Mouse (Mus musculus): ENCODE measurements around the gene Twf2. TPM values are rescaled to one million over a fixed set of nuclear protein-coding genes. Genes with fewer than 3 reads are reported as not detected.

Gene Twf2
- polyA plus RNA-seq, 1 experiment from 2014 or later: 44.0 TPM

DNA sequence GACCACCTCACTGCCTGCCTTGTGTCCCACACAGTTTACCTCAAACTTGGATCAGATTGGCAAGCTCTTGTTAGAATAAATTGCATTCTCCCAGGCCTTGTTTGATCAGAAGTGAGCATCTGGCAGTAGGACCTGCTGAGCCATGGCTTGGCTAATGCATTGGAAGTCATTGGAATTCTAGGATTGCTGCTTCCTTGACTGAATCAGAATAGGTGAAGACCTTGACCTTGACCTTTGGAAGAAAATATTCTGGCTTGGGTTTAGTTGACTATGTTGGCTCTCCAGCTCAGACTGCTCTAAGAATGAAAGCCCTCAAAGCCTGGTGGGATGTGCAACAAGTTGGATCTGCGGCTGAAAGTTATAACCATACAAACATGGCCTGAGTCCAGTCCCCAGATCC, 11.6 kb upstream of the Twf2 start:
- Histone ChIP-seq H3K4me2 (ENCODE audit: low read length) (no peak overlapping the region), H3K27me3 (ENCODE audit: insufficient read depth, low read length) (no peaks in the 10 kb centered on the region), H3K9me3 (replicated peaks; ENCODE audit: low read length) (no peaks in the 10 kb centered on the region), H3K9ac (ENCODE audit: low read depth, low read length) (no peak overlapping the region), H3K4me3 (replicated peaks; ENCODE audit: low read depth, low read length) (no peak overlapping the region), H3K36me3 (ENCODE audit: insufficient read depth, low read length) (peaks cover 55% of the 10 kb centered on the region), H3K4me1 (replicated peaks; ENCODE audit: insufficient read depth, low read length) (no peaks in the 10 kb centered on the region), H3K27ac (no peak overlapping the region)
- WGBS: 96% methylated on average over 1 of the region's 1 CpGs
- ATAC-seq (replicated peaks; ENCODE audit: low FRiP score, low read depth) (no peak), DNase-seq (ENCODE audit: low spot score) (no peak)
- no peak for TF ChIP-seq CTCF (IDR thresholded peaks at IDR 0.05; ENCODE audit: low read depth)

DNA sequence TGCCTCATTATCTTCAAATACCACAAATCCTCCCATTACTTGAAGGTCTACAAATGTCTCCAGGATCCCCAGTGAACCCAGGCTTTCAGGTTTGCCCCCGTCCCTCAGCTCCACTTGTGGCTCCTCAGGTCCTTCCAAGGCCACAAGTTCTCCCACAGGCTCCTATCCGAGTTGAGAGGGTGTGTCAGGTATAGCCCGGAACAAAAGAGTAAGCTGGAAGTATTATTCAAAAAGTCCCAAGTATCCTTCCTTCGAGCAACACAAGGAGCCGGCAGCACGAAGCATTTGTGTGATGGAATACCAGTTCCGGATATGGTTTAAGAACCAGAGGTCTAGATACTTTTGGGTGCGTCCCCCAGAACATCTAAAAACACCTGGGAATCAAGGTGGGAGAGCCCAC, 10.9 kb upstream of the Twf2 start:
- WGBS: 81% methylated on average over 8 of the region's 8 CpGs
- TF ChIP-seq CTCF (IDR thresholded peaks at IDR 0.05; ENCODE audit: low read depth): no peak
- H3K9me3 ChIP-seq (replicated peaks; ENCODE audit: low read length): no peaks in the 10 kb centered on the region
- no peaks in the 10 kb centered on the region for H3K4me1 ChIP-seq (replicated peaks; ENCODE audit: insufficient read depth, low read length)
- no peak for ATAC-seq (replicated peaks; ENCODE audit: low FRiP score, low read depth)
- no peak for DNase-seq (ENCODE audit: low spot score)
- peaks cover 49% of the 10 kb centered on the region for H3K36me3 ChIP-seq (ENCODE audit: insufficient read depth, low read length)
- no peak overlapping the region for H3K4me2 ChIP-seq (ENCODE audit: low read length)
- no peak overlapping the region for H3K9ac ChIP-seq (ENCODE audit: low read depth, low read length)
- no peak overlapping the region for H3K4me3 ChIP-seq (replicated peaks; ENCODE audit: low read depth, low read length)
- no peak overlapping the region for H3K27ac ChIP-seq
- H3K27me3 ChIP-seq (ENCODE audit: insufficient read depth, low read length): no peaks in the 10 kb centered on the region

DNA sequence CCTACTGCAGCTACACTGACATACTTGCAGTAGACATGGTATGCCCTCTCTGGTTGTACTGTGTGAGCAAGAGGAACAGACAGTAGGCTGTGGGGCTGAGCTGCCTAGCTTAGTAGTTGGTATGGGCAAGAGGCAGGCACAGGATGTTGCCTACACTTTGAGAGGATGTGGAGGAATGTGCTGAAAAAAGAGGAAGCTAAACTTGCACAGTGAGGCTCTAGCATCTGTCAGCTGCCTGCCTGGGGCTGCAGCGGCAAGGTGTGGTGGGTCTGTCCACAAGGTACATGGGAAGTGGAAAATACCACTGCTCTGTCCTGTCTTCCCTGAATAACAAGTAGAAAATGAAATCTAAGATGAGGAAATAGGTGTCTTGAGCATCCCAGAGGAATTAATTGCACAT, 9.9 kb upstream of the Twf2 start:
- no peak overlapping the region for H3K27ac ChIP-seq
- no peak overlapping the region for H3K4me3 ChIP-seq (replicated peaks; ENCODE audit: low read depth, low read length)
- no peaks in the 10 kb centered on the region for H3K4me1 ChIP-seq (replicated peaks; ENCODE audit: insufficient read depth, low read length)
- 81% methylated on average over 1 of the region's 1 CpGs for WGBS
- no peaks in the 10 kb centered on the region for H3K27me3 ChIP-seq (ENCODE audit: insufficient read depth, low read length)
- DNase-seq (ENCODE audit: low spot score): no peak
- no peak for TF ChIP-seq CTCF (IDR thresholded peaks at IDR 0.05; ENCODE audit: low read depth)
- no peak overlapping the region for H3K4me2 ChIP-seq (ENCODE audit: low read length)
- H3K9ac ChIP-seq (ENCODE audit: low read depth, low read length): no peak overlapping the region
- H3K36me3 ChIP-seq (ENCODE audit: insufficient read depth, low read length): peaks cover 39% of the 10 kb centered on the region
- ATAC-seq (replicated peaks; ENCODE audit: low FRiP score, low read depth): no peak
- H3K9me3 ChIP-seq (replicated peaks; ENCODE audit: low read length): no peaks in the 10 kb centered on the region

DNA sequence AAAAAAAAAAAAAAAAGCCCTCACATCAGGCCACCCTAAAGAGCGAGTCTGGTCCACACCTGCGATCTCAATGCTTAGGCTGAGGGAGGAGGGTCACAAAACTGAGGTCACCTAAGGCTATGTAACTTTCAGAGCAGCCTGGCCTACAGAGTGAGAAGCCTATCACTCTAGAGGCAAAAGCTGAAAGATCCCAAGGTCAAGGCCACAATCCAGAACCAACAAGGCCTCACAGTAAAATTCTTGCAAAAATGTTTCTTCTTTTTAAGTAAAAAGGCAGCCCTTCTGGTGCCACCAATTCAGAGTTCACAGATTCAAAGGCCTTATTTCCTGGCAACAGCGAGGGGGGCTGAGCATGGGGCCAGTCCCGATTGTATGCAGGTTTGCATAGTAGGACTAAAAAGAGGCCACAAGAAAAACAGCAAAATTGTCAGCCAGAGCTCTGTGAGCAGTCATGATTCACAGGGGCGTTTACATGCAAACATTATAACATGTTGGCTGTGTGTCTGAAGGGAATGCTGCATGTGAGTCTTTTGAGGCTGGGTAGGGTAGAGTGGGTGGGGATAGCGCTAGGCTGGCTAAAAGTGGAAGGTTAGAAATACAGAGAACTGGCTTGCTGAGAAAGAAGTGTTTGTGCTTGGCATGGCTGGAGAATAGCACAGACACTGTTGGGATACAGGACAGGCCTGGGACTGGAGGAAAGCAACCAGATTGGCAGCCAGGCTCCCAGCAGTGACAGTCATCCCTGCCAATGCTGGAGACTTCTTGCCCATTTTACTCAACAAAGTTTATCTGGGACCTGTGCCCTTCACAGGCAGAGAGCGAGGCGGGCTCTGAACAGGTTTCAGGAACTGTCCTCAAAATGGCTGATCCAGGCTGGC, 8.7 kb upstream of the Twf2 start:
- 85% methylated on average over 8 of the region's 8 CpGs for WGBS
- no peak overlapping the region for H3K9ac ChIP-seq (ENCODE audit: low read depth, low read length)
- H3K36me3 ChIP-seq (ENCODE audit: insufficient read depth, low read length): peaks cover 28% of the 10 kb centered on the region
- DNase-seq (ENCODE audit: low spot score) (no peak), ATAC-seq (replicated peaks; ENCODE audit: low FRiP score, low read depth) (no peak)
- H3K27ac ChIP-seq: no peak overlapping the region
- H3K4me1 ChIP-seq (replicated peaks; ENCODE audit: insufficient read depth, low read length): peaks cover 8% of the 10 kb centered on the region
- H3K4me3 ChIP-seq (replicated peaks; ENCODE audit: low read depth, low read length): no peak overlapping the region
- H3K9me3 ChIP-seq (replicated peaks; ENCODE audit: low read length): no peaks in the 10 kb centered on the region
- TF ChIP-seq CTCF (IDR thresholded peaks at IDR 0.05; ENCODE audit: low read depth): no peak
- no peak overlapping the region for H3K4me2 ChIP-seq (ENCODE audit: low read length)
- no peaks in the 10 kb centered on the region for H3K27me3 ChIP-seq (ENCODE audit: insufficient read depth, low read length)

DNA sequence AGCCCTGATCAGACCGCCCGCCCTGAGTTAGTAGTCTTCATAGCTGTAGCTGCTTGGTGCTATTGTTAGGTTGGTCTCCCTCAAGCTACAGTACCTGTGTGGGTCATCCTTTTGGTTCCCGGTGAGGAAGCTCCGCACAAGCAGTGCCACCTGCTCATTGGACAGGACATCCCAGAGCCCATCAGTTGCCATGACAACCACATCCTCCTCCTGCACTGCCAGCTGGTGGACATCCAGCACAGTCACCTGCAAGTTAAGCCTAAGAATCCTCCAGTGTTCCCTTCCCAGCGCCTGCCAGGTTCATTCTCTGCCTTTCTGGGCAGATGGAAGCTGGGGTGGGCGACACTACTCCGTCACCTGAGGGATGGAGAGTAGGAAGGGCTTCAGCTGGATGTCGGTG, 7.2 kb upstream of the Twf2 start:
- Histone ChIP-seq H3K4me2 (ENCODE audit: low read length) (no peak overlapping the region), H3K27me3 (ENCODE audit: insufficient read depth, low read length) (no peaks in the 10 kb centered on the region), H3K36me3 (ENCODE audit: insufficient read depth, low read length) (peaks cover 13% of the 10 kb centered on the region), H3K4me3 (replicated peaks; ENCODE audit: low read depth, low read length) (no peak overlapping the region), H3K4me1 (replicated peaks; ENCODE audit: insufficient read depth, low read length) (peaks cover 11% of the 10 kb centered on the region), H3K9me3 (replicated peaks; ENCODE audit: low read length) (no peaks in the 10 kb centered on the region), H3K9ac (ENCODE audit: low read depth, low read length) (no peak overlapping the region), H3K27ac (no peak overlapping the region)
- ATAC-seq (replicated peaks; ENCODE audit: low FRiP score, low read depth) (no peak), DNase-seq (ENCODE audit: low spot score) (no peak)
- no peak for TF ChIP-seq CTCF (IDR thresholded peaks at IDR 0.05; ENCODE audit: low read depth)
- WGBS: 90% methylated on average over 8 of the region's 8 CpGs

DNA sequence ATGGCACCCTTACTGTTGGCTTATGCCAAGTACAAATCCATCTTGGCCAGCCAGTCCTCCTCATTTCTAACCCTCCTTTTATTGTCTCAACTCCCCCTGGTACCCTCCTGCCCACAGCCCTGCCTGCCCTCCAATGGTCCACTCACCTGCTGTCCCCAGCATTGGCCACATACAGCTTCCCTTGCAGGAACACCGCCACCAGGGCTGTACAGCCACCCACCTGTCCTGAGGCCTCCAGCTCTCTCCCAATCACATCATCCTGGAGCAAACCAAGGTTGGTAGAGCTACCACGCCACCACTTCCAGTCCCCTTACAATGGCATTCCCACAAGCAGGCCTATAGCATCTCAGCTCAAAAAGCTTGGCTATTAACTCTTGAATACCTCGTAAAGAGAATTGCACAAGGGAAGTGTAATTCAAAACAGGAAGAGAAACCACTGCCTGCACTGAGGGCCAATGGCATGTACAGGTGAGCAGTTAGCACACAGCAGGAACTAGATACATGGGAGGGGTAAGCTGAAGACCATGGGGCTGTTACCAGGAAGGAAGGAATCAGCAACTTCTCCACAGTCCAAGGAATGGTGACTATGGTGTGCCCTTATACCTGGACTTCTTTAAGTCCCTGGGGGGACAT, 5.7 kb upstream of the Twf2 start:
- Histone ChIP-seq H3K36me3 (ENCODE audit: insufficient read depth, low read length) (peaks cover 2% of the 10 kb centered on the region; the same call in 1 of the 2 replicates), H3K4me1 (replicated peaks; ENCODE audit: insufficient read depth, low read length) (peaks cover 12% of the 10 kb centered on the region), H3K4me2 (ENCODE audit: low read length) (no peak overlapping the region), H3K4me3 (replicated peaks; ENCODE audit: low read depth, low read length) (no peak overlapping the region), H3K27me3 (ENCODE audit: insufficient read depth, low read length) (no peaks in the 10 kb centered on the region), H3K9ac (ENCODE audit: low read depth, low read length) (no peak overlapping the region), H3K9me3 (replicated peaks; ENCODE audit: low read length) (no peaks in the 10 kb centered on the region), H3K27ac (no peak overlapping the region)
- TF ChIP-seq CTCF (IDR thresholded peaks at IDR 0.05; ENCODE audit: low read depth): no peak
- ATAC-seq (replicated peaks; ENCODE audit: low FRiP score, low read depth) (no peak), DNase-seq (ENCODE audit: low spot score) (no peak)
- 83% methylated on average over 3 of the region's 3 CpGs for WGBS

All from kidney, postnatal 0 days (tissue).